Mouse (Mus musculus) MEL (cell line): ENCODE results near the gene A1bg.

Experiments used
- CTCF ChIP-seq, 3 experiments: IDR thresholded peaks in 2 of 3; conservative IDR thresholded peaks in 1 of 3; 2 replicates each; pipeline ENCODE4 v1.5.1; 2011 to 2012; ENCODE audit warnings: low read length in 3 of 3, low read depth in 2 of 3, mild to moderate bottlenecking in 2 of 3, improper control_type of control experiment in 1 of 3, inconsistent platforms in 1 of 3, mixed read lengths in 1 of 3, moderate library complexity in 1 of 3; ENCODE audit not compliant: control insufficient read depth in 1 of 3, insufficient read depth in 1 of 3, poor library complexity in 1 of 3, severe bottlenecking in 1 of 3
- KAT2A ChIP-seq: conservative IDR thresholded peaks from 2 replicates; pipeline ENCODE4 v1.6.1; 2012; ENCODE audit warnings: low read depth, low read length, improper control_type of control experiment, inconsistent platforms
- ZC3H11A ChIP-seq: IDR thresholded peaks from 2 replicates; pipeline ENCODE4 v1.6.1; 2012; ENCODE audit warnings: low read depth, mild to moderate bottlenecking, inconsistent platforms, low read length, improper control_type of control experiment

DNA sequence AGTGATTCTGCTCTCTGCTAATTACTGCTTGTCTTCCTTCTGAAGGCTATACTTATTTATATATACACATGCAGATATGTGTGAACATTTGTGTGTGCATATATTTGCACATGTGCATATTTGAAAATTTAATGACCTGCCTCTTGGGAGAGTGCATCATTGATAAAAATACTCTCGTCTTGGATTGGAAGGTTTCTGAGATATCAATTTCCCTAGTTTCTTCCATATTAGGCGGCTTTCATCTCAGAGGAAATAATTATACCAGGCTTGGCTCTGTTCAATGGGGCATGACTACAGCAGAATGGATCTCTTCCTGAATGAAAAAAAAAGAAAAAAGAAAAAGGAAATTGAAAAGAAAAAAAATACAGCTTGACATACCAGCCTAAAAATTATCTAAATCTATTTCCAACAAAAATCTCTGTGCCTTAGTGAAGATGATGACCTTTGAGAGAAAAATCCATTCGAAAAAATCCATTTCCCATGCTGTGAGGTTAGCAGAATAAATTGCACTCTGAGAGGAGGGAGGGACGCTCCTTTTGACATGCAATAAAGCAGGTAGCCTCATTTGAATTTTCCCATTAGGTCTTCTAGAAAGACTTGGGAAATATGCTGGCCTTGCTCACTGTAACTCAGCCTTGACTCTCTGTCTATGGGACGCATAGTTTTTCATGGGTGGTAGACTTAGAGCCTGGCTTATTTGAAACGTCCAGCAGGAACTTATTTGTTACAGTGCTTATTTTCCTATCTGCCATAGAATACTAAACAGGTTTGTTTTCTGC lies 24.4 kb downstream of the A1bg start:
- TF ChIP-seq KAT2A (no peak), ZC3H11A (no peak), CTCF (IDR thresholded peaks at IDR 0.05 in 2 of 3, conservative IDR thresholded peaks at IDR 0.05 in 1 of 3; ENCODE audit: control insufficient read depth in 1 of 3, insufficient read depth in 1 of 3, low read depth in 2 of 3, low read length in 3 of 3, poor library complexity in 1 of 3, severe bottlenecking in 1 of 3) (no peak)
